Mouse (Mus musculus) stomach, embryonic 14.5 days (tissue): ENCODE measurements around the gene Cers6. TPM values are rescaled to one million over a fixed set of nuclear protein-coding genes. Genes with fewer than 3 reads are reported as not detected.

ENCODE experiments used
- ATAC-seq: fragments of 200-750 bp; cut with Nextera tagmentation; 2 replicates; pipeline ENCODE4 v1.8.0; 2017; ENCODE audit warnings: low read depth, moderate TSS enrichment; ENCODE audit not compliant: insufficient number of reproducible peaks, insufficient read depth, low FRiP score
- H3K27ac ChIP-seq: fragments of 300-500 bp; sonication (generic); 2 replicates; pipeline ENCODE4 v1.5.1; 2014; ENCODE audit warnings: mild to moderate bottlenecking, low read length, moderate library complexity, mixed read lengths
- H3K27me3 ChIP-seq: fragments of 300-500 bp; sonication (generic); 2 replicates; pipeline ENCODE4 v1.6.1; 2014; ENCODE audit warnings: low read length, control low read depth, mixed read lengths; ENCODE audit not compliant: control insufficient read depth, insufficient read depth
- H3K36me3 ChIP-seq: fragments of 300-500 bp; sonication (generic); 2 replicates; pipeline ENCODE4 v1.6.1; 2014; ENCODE audit warnings: mild to moderate bottlenecking, control low read depth, low read length, moderate library complexity, mixed read lengths; ENCODE audit not compliant: control insufficient read depth, insufficient read depth
- H3K4me1 ChIP-seq: fragments of 300-500 bp; sonication (generic); 2 replicates; pipeline ENCODE4 v1.6.1; 2014; ENCODE audit warnings: low read length, control low read depth, mixed read lengths; ENCODE audit not compliant: control insufficient read depth, insufficient read depth
- H3K4me2 ChIP-seq: fragments of 300-500 bp; sonication (generic); replicated peaks from 2 replicates; pipeline ENCODE4 v1.6.1; 2014; ENCODE audit warnings: low read depth, low read length, control low read depth
- H3K4me3 ChIP-seq: fragments of 300-500 bp; sonication (generic); 2 replicates; pipeline ENCODE4 v1.5.1; 2014; ENCODE audit warnings: low read depth, low read length, control low read depth
- H3K9ac ChIP-seq: fragments of 300-500 bp; sonication (generic); replicated peaks from 2 replicates; pipeline ENCODE4 v1.6.1; 2014; ENCODE audit warnings: low read depth, mild to moderate bottlenecking, control low read depth, low read length, moderate library complexity, mixed read lengths
- H3K9me3 ChIP-seq: fragments of 300-500 bp; sonication (generic); 2 replicates; pipeline ENCODE4 v1.6.1; 2016; ENCODE audit warnings: low read depth, low read length, control low read depth; ENCODE audit not compliant: control insufficient read depth
- WGBS: fragments of 180-500 bp; shearing (Covaris S2); extraction: QIAGEN DNeasy Blood & Tissue Kit; methylation state at CpG from one replicate; pipeline ENCODE4 v1.1.7; 2014; 5-methylcytosine and 5-hydroxymethylcytosine counted together
- polyA plus RNA-seq: library from polyadenylated mRNA; unstranded; fragments of >200 nt; fragmentation: Nextera tagmentation; extraction: Ambion mirVana; gene quantifications from 2 replicates; pipeline ENCODE4 v1.2.1, GENCODE M21; 2014

Gene Cers6
- polyA plus RNA-seq, 1 experiment from 2014 or later: 37.5 TPM

DNA sequence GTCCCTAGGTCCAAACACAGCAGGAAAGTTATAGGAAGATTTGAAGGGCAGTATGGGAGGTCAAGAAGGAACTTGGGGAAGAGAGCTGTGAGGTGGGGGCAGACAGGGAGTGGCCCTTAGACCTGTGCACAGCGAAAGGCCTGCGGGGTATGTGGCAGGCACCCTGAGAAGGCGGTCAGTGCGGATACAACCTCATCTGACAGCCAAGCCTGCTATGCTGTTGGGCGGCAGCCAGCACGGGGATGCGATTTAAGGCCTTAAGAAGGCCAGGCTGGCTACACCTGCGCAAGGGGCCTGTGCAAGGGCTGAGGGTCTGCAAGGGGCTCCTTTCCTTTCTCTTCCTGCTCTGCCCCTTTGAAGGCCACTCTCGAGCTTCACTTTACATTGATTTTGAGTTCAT is 63.1 kb downstream of the Cers6 start:
- no peak for ATAC-seq
- H3K27ac ChIP-seq: no peak overlapping the region
- no peak overlapping the region for H3K9ac ChIP-seq
- 82% methylated on average over 9 of the region's 9 CpGs for WGBS
- no peaks in the 10 kb centered on the region for H3K9me3 ChIP-seq
- H3K36me3 ChIP-seq: no peaks in the 10 kb centered on the region
- H3K4me3 ChIP-seq: no peak overlapping the region
- H3K27me3 ChIP-seq: no peaks in the 10 kb centered on the region
- H3K4me2 ChIP-seq: no peak overlapping the region
- 0 out of 2 replicates have a peak, but pooled peaks cover 3% of the 10 kb centered on the region for H3K4me1 ChIP-seq

DNA sequence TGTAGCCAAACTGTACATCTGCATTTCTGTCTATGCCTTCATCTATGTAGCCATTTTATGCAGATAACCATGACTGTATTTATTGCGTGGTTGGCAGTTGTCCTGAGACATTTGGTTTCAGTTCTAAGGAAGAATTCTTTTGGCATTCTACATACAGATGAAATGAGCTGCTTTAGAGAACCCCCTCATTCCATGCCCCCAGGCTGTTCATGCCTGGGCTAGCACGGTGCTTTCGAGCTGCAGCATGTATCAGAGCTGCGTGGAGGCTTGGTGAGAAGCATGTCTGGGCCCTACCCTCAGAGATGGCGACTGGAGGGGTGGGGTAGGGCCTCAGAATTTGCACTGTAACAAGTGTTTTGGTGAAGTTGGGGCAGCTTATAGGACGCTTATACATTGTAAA is 64.3 kb downstream of the Cers6 start:
- 80% methylated on average over 6 of the region's 6 CpGs for WGBS
- H3K4me2 ChIP-seq: no peak overlapping the region
- no peak for ATAC-seq
- 0 out of 2 replicates have a peak, but pooled peaks cover 3% of the 10 kb centered on the region for H3K4me1 ChIP-seq
- H3K36me3 ChIP-seq: no peaks in the 10 kb centered on the region
- no peak overlapping the region for H3K9ac ChIP-seq
- no peak overlapping the region for H3K4me3 ChIP-seq
- no peaks in the 10 kb centered on the region for H3K9me3 ChIP-seq
- no peak overlapping the region for H3K27ac ChIP-seq
- H3K27me3 ChIP-seq: no peaks in the 10 kb centered on the region

DNA sequence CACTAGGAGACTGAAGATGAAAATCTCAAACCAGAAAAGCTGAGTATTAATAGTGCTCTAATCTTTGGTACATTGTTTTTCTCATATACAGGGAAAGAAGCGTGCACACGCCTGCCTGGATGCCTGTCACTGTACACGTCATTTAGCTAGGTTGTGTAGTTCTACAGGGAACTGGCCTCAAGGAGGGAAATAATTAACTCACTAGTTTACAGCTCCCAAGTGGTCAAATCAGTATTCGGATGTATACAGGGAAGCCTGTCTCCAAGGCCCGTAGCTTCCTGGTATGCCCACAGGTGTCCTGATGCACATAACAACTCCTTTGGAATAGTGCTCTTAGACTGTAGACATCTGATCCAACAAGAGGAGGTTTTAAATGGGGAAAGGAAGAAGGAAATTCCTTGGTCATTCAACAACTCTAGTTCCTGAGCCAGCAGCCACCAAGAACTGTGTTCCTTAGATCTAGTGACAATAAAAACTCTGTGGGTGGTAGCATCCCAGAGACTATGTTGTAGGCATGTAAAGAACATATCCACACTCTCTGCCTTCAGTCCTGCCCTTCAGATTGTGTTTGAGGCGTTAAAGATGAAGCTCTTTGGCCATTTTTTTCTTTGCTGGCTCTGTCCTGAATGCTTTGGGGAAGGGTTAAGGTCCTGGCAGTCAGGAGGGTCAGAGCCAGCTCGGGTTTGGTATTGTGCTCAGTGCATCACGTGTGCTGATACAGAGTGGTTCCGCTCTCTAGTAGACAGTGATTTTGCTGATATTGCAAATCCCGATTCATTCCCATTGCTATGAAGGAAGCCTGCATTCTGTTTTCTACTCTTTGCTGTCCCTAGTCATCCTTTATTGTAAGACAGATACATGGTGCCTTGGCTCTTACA is 65.9 kb downstream of the Cers6 start:
- Histone ChIP-seq H3K27ac (no peak overlapping the region), H3K4me2 (no peak overlapping the region), H3K9me3 (no peaks in the 10 kb centered on the region), H3K4me1 (0 out of 2 replicates have a peak, but pooled peaks cover 5% of the 10 kb centered on the region), H3K4me3 (no peak overlapping the region), H3K9ac (no peak overlapping the region), H3K36me3 (no peaks in the 10 kb centered on the region), H3K27me3 (no peaks in the 10 kb centered on the region)
- ATAC-seq: no peak
- 86% methylated on average over 10 of the region's 10 CpGs for WGBS

DNA sequence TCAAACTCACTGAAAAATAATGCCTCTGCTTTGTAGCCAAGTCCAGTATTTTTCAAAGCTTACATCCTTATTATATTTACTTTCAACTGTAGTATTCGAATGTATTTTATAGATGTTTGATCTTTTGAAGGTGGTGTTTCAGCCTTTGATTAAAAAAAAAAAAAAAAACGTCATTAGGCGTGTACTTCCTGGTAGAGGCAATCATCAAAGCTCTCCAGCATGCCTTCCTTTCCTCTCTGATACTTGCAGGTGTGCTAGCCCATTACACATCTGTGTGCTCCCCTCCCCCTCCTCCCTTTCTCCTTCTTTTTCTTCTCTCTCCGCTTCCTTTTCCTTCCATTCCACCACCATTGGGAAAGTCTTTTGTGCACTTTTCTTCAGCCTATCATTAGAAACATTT is 71.0 kb downstream of the Cers6 start:
- no peaks in the 10 kb centered on the region for H3K9me3 ChIP-seq
- peaks cover 12% of the 10 kb centered on the region; the same call in 1 of the 2 replicates for H3K4me1 ChIP-seq
- H3K27ac ChIP-seq: no peak overlapping the region
- no peaks in the 10 kb centered on the region for H3K36me3 ChIP-seq
- 46% methylated on average over 4 of the region's 4 CpGs for WGBS
- H3K4me2 ChIP-seq: no peak overlapping the region
- H3K9ac ChIP-seq: no peak overlapping the region
- no peaks in the 10 kb centered on the region for H3K27me3 ChIP-seq
- no peak overlapping the region for H3K4me3 ChIP-seq
- ATAC-seq: no peak

DNA sequence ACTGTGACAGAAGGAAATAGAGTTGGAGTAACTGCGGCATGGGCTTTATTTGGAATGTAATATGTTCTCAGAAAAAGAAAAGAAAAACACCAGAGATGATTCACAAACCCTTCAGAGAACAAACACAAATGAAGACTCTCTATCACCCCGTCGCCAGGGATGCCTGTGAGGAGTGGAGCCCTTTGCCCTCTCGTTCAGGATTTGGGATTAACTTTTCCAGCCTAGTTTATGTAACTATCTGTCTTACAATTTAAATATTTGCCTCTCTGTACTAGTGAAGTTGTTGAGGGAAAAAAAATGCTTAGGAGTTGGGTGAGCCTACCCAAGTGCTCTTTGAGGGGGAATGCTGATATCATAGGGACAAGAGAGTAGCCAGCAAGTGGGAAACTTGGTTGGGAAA is 71.4 kb downstream of the Cers6 start:
- Histone ChIP-seq H3K36me3 (no peaks in the 10 kb centered on the region), H3K9ac (no peak overlapping the region), H3K9me3 (no peaks in the 10 kb centered on the region), H3K4me3 (no peak overlapping the region), H3K4me2 (no peak overlapping the region), H3K27me3 (no peaks in the 10 kb centered on the region), H3K27ac (no peak overlapping the region), H3K4me1 (peaks cover 12% of the 10 kb centered on the region; the same call in 1 of the 2 replicates)
- 26% methylated on average over 4 of the region's 4 CpGs for WGBS
- no peak for ATAC-seq

DNA sequence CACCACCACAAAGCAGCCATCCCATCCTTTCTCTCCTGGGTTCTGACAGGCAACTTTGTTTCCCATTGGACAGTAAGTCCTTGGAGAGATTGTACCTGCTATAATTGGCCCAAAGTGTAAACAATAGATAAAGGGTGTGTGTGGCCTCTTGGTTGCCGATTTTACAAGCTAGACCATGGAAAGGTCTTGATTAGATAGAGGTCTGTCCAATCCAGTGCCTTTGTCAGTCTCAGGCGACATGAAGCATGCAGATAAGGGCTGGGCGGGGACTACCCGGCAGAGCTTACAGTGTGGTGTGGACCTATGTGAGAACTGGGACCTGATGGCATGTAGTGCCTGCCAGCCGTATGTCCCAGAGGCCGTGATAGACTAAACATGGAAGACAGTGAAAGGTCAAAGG is 73.4 kb downstream of the Cers6 start:
- H3K4me3 ChIP-seq: no peak overlapping the region
- H3K9me3 ChIP-seq: no peaks in the 10 kb centered on the region
- peak; percentile 73 for ATAC-seq
- peaks cover 12% of the 10 kb centered on the region; the same call in 1 of the 2 replicates for H3K4me1 ChIP-seq
- H3K4me2 ChIP-seq: no peak overlapping the region
- H3K27ac ChIP-seq: no peak overlapping the region
- H3K27me3 ChIP-seq: no peaks in the 10 kb centered on the region
- no peaks in the 10 kb centered on the region for H3K36me3 ChIP-seq
- no peak overlapping the region for H3K9ac ChIP-seq
- 49% methylated on average over 6 of the region's 6 CpGs for WGBS

DNA sequence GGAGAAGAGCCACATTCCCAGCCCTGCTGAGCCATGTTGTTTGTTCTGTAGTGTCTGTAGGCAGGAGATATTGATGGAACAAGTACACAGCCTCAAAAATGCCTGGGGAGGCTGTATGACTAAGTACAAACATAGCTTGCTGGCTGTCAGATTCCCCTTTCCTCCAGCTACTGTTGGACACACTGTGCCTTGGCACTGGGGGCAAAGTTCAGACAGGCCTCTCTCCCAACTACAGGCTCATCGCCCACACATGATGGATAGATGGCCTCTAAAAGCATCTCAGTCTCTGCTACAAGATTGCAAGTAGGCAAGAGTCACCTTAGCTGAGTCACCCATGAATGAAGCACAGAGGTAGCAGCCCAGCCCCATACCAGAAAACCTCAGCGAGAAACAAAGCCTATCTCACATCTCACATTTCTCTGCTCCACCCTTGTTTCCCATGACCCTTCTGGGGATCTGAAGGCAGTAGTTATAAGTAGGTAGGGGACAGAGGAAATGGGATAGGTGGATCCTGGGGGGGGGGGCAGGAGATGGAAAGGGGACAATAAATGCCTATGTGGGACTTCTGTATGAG is 74.6 kb downstream of the Cers6 start:
- Histone ChIP-seq H3K4me1 (peaks cover 12% of the 10 kb centered on the region; the same call in 1 of the 2 replicates), H3K9ac (no peak overlapping the region), H3K4me2 (no peak overlapping the region), H3K27me3 (no peaks in the 10 kb centered on the region), H3K4me3 (no peak overlapping the region), H3K36me3 (no peaks in the 10 kb centered on the region), H3K27ac (no peak overlapping the region), H3K9me3 (no peaks in the 10 kb centered on the region)
- no peak for ATAC-seq
- 54% methylated on average over 2 of the region's 2 CpGs for WGBS

DNA sequence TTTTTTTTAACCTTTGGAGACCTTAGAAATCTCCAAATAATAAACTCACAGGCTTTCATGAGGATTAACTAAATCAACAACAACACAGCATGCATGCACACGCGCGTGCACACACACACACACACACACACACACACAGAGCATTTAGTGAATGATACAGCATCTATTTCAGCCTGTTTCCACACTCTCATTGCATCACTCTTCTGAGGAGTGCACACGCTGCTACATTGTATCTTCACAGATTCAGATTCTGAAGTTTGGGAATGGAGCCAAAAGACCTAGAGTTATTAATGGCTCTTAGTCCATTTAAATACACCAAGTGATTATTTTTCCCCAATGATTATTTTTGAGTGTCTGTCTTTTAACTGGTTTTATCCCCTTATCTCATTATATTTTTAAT is 75.5 kb downstream of the Cers6 start:
- Histone ChIP-seq H3K4me3 (no peak overlapping the region), H3K27ac (no peak overlapping the region), H3K4me1 (peaks cover 10% of the 10 kb centered on the region; the same call in 1 of the 2 replicates), H3K36me3 (no peaks in the 10 kb centered on the region), H3K27me3 (no peaks in the 10 kb centered on the region), H3K9ac (no peak overlapping the region), H3K9me3 (no peaks in the 10 kb centered on the region), H3K4me2 (no peak overlapping the region)
- 74% methylated on average over 4 of the region's 4 CpGs for WGBS
- no peak for ATAC-seq
